Mouse (Mus musculus) monocyte, adult 5-6 weeks (primary cell): ENCODE results near the gene Ncbp1. TPM values are rescaled to one million over a fixed set of nuclear protein-coding genes. Genes with fewer than 3 reads are reported as not detected.

ENCODE experiments used
- ATAC-seq: fragments of 153-309, 156-312 bp; replicated peaks from 2 replicates; pipeline ENCODE4 v1.8.0; 2017; ENCODE audit warnings: mild to moderate bottlenecking; ENCODE audit not compliant: low TSS enrichment, insufficient number of reproducible peaks, severe bottlenecking, poor library complexity, low FRiP score
- total RNA-seq: library from RNA; stranded (forward); fragments of 200-1000, 200-491, 200-594 nt; gene quantifications from 3 replicates; pipeline ENCODE4 v1.2.3, GENCODE M21; 2017

Ncbp1 gene
- total RNA-seq, 1 experiment from 2014 or later = 45.6 TPM

DNA sequence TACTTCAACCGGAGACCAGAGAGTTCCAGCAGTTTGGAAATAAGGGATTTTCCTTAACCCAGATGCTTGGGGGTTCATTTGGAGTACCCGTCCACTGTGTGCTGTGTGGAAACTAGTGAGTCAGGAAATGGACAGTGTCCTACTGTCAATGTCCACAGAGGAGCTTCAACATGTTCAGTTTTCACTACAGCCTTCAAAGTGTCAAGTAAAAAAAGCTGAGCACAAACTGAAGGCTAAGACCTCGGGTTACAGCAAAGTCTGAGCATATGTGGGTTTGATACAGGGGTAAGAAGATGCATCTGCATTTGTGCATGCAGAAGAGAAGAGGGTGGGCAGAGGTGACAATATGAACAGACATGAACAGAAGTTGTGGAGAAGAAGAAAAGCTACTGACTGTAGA, 17.6 kb upstream of the Ncbp1 start:
- ATAC-seq = no peak

DNA sequence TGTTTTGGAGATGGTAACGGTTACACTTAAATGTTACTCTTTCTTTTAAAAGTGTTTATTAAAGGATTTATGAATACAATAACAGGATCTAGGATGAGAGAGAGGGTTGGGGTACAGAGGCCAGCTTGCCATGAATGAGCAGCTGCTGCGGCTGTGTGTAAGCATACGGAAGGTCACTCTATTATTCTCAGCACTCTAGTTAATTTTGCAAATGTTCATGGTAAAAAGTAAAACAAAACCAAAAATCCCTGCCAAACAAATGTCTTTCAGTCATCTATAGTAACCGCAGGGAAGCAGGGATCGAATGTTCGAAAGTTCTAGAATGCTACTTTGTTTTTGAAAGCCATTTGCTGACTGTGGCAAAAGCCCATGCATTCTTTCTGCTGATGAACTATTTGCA, 15.1 kb upstream of the Ncbp1 start:
- no peak for ATAC-seq

DNA sequence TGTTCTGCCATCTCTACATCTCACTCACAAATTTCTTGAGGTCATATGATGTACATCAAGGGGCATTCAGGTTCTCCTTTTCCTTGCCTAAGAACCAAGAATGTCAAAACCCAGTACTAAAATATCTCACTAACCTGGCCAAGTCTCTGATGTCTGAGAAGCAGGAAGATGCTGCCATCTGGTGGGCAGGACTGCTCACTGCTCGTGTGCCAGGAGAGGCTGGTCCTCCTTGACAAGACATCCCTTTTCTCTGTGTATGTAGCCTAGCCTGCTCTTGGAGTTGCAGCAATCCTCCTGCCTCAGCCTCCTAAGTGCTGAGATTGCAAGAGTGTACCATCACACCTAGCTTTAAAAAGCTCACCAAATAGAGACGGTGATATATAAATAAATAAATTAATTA, 11.9 kb upstream of the Ncbp1 start:
- ATAC-seq = peak; percentile 67

- peak; percentile 38; the same call in 1 of the 2 replicates for ATAC-seq
These were observed 9.0 kb upstream of the Ncbp1 start for GRCm38 (mm10) chr4:46129311-46130004.

DNA sequence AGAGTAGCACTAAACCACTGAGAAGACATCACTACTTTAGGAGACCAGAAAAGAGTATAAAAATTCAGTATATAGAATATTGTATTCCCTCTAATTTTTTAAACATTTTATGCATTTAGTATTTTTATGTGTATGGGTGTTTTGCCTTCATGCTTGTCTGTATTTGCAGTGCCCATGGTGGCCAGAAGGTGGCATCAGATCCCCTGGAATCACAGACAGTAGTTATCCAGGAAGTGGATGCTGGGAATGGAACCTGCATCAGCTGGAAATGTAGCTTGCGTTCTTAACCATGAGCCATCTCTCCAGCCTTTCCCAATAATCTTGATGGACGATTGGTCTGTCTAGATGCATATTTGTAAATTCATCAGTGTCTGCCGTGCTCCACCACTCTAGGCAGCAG, 8.2 kb upstream of the Ncbp1 start:
- no peak for ATAC-seq

DNA sequence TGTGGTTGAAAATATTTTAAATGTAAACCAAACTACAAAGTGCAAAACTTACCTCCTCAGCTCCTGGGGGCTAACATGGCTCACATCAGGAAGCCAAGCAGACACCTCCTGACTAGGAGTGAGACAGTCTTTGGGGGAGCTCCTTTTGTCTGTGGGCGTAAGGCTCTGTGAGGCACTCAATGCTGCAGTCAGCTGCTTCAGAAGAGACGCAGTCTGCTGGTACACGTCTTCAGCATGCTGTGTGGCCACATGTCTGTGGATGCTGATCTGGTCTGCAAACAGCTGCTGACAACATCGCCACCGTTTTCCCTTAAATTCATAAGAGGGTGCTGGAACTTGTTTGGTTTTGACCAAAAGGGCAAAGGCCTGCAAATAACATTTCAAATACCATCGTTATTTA, 6.6 kb upstream of the Ncbp1 start:
- ATAC-seq = no peak

GRCm38 (mm10) chr4:46137629-46138286, 655 bp upstream of the Ncbp1 start:
- ATAC-seq = peak; percentile 45; the same call in 1 of the 2 replicates

GRCm38 (mm10) chr4:46144323-46144722, 5.9 kb downstream of the Ncbp1 start:
- no peak for ATAC-seq

DNA sequence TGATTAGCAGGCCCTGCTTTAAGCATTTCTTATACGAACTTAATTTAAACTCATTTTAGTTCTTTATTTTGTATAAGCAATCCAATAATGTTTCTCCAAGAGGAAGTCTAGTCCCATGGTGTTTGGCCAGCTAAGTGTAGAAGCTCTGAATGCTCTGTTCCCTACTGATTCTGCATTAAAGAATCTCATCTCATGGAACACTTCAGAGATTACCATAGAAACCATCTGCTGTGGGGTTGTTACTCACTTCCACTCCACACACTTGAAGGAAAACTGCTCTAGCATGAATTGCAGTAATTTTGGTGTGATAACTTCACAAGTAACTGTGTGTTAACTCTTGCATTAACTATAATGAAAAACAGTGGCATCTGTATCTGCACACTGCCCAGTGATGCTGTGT, 8.5 kb downstream of the Ncbp1 start:
- no peak for ATAC-seq

DNA sequence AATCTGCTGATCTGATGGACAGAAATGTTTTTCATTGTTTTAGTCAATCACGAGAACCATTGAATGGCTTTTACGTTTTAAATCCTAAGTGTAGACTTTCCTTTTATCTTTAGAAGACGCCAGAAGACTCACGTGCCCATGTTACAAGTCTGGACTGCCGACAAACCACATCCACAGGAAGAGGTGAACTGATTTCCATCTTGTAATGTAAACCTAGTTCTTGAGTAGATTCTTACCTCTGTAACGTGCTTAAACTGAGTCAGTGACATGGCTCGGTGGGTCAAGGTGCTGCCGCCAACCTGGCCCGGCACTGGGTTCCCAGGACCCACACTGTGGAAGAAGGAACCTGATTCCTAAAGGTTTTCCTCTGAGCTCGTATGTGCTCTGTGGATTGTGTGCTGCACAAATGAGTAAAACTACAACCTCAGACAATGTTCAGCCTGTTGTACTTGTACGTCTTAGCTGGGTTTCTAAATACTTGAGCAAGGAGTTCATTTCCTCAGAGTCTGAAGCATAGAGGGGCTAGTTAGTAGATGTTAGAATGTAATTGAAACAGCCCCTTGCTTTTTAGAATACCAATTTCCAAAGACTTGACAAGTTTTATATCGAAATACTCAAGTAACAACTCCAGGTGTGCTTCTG, 13.6 kb downstream of the Ncbp1 start:
- ATAC-seq = no peak

DNA sequence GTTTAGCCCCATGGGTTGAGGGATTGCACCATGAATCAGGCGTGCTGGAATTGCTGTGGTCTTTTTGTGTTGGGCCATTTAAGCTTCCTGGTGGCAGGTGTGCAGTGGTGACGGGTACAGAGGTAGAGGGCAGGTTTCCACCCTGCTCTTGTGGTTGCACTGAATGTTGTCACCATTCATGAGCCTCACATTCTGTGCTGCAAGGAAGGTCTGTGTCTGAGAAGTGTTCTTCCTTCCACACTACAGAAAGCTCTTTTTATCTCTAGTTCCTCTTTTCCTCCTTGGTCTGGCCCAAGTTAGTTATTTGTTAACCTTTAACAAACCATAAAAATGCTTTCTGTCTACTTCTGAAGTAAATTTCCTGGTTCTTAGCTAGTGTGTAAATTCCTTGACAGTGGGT, 25.6 kb downstream of the Ncbp1 start:
- ATAC-seq = no peak

DNA sequence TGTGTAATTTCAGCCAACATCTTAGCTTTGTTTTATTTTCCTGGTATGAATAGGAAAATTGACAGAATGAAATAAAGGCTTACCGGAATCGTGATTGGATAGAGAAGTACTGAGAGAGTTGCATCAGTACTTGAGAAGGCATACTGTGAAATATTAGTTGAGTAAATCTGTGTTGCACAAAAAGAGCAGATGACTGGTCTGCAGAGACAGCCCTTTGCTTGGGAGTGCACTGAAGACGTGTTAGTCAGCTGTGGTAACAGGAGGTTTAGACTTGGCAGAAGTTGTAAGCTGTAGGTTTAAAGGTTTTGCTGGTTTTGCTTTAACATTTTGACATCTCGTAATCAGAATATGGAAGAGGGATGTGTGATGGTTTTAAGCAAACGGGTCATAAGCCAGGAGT, 27.4 kb downstream of the Ncbp1 start:
- ATAC-seq = no peak

DNA sequence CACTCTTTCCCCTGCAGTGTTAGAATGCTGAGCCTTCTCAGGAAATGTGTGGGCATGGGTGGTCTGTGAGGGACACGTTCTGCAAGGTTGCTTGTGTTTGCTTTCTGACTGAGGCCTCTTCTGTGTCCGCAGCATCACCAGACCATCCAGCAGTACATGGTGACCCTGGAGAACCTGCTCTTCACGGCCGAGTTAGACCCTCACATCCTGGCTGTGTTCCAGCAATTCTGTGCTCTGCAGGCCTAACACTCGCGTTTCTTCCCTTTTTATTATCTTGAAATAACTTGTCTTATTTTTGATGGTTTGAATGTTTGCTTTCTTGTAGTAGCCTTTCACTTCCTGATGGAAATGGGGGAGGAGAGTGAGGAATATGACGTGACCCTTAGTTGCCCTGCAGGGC, 33.3 kb downstream of the Ncbp1 start:
- no peak for ATAC-seq

- no peak for ATAC-seq
These were observed 37.9 kb downstream of the Ncbp1 start for GRCm38 (mm10) chr4:46176313-46176712.

DNA sequence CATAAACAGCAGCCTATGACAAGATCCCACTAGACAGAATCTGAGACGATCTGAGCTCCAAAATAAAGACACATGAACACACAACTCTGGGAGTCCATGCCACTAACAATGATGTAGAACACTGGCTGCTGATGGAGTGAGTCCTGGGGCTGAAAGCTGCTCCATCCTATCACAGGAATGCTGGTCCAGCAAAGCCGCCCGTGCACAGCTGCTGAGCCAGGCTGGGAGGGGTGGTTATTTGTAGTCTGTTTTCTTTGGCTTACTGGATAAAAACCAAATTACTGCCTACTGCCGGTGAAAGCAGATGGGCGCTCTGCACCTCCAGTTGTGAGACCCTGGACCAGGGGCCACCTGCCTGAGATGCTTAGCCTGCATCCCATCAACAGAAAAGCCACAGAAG, 38.6 kb downstream of the Ncbp1 start:
- no peak for ATAC-seq

DNA sequence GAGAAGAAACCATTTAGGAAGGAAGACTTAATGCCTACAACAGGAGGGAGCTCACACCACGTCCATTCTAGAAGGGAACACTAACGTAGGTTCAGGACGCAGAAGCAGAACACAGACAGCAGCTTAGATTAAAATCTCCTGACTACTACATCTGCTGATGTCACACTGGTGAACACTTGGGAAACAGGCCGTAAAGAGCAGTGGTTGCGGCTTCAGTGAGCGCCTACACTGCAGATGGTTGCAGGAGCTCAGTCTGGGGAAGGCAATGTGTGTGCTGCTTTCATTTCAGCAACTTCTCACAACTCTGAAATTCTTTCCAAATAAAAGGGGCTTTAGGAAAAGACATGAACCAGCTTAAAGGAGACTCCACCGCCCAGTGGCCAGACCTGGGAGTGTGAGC, 39.1 kb downstream of the Ncbp1 start:
- no peak for ATAC-seq

GRCm38 (mm10) chr4:46181168-46181567, 42.8 kb downstream of the Ncbp1 start:
- no peak for ATAC-seq

GRCm38 (mm10) chr4:46182181-46182580, 43.8 kb downstream of the Ncbp1 start:
- ATAC-seq = no peak

DNA sequence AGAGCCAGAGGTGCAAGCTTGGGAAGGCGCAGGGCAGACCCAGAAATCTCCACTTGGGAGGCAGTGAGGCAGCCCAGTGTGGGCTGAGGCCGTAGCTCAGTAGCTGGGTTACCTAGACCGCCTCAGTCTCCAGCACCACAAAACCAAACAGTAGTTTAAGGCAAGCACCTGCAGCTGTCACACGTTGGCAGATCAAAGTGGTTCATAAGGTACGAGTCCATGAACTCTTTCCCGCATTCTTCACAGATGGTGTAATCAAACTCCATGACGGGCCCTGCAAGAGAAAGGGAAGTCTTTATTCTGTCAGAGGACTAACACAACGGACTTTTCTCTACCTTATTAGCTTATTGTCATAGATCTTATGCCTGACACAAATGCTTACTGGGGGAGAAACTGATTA, 47.0 kb downstream of the Ncbp1 start:
- ATAC-seq = no peak

GRCm38 (mm10) chr4:46185890-46186289, 47.5 kb downstream of the Ncbp1 start:
- no peak for ATAC-seq
